ENCODE assay signal across 23 mouse cellular contexts in the genomic region with DNA sequence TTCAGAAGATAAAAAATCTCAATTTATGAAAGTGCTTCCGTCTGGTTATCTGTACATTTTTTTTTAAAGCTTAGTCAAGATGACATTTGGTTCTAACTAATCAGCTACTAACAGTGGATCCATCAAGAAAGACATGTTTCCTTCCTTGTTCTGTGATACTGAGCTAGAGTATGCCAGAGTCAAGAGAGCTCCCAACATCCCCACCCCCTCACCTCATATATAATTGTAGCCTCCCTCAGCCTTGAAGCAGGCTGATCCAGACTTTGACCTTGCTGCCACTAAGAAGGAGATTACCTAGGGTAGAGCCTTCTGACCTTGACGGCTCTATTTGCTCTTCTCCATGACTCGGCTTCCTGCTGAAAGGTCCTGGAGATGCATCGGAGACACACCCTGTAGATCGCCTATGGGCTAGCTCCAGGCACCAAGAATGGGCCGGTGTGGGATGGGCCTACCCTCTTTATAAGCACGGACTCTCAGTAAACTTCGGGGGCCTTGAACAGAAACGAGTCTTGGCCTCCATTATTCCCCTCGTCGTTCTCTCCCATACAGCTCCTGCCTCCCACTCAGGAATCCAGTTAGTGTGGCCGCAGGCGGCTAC.
"Had no signal": no experiment of that assay in that cellular context is flagged by ENCODE, and none has a peak within 500 bp of the region (broad histone marks: within the 10 kb centered on the region; RNA-seq: fewer than 3 reads in every experiment).

No protein-coding gene starts in this region.

- H3K9me3 ChIP-seq: kidney, embryonic 15.5 days; limb, embryonic 10.5 days; liver, embryonic 12.5 days; liver, embryonic 15.5 days; lung, embryonic 15.5 days; stomach, embryonic 15.5 days had no signal

- H3K27ac ChIP-seq: kidney, embryonic 15.5 days; limb, embryonic 10.5 days; limb, embryonic 13.5 days; liver, embryonic 12.5 days; liver, embryonic 15.5 days; lung, embryonic 15.5 days; stomach, embryonic 15.5 days had no signal

- DNase-seq: kidney, adult 2 months; kidney, postnatal 14 days; kidney, postnatal 4 days; liver; lung, adult 18-20 months; lung, postnatal 10 days; lung, postnatal 36 days; midbrain, embryonic 14.5 days; right cerebral cortex, adult 18-20 months; right cerebral cortex, postnatal 14 days; spleen, adult 18-20 months; thymus, adult 2 months; thymus, postnatal 14 days; thymus, postnatal 4 days had no signal

- H3K4me3 ChIP-seq: kidney, embryonic 15.5 days; limb, embryonic 10.5 days; limb, embryonic 13.5 days; liver, embryonic 12.5 days; liver, embryonic 15.5 days; lung, embryonic 15.5 days; megakaryocyte, embryonic 14.5 days; stomach, embryonic 15.5 days had no signal

- H3K9ac ChIP-seq: kidney, embryonic 15.5 days; limb, embryonic 13.5 days; liver, embryonic 12.5 days; liver, embryonic 15.5 days; lung, embryonic 15.5 days; stomach, embryonic 15.5 days had no signal

- H3K27me3 ChIP-seq: kidney, embryonic 15.5 days; limb, embryonic 13.5 days; liver, embryonic 12.5 days; liver, embryonic 15.5 days; lung, embryonic 15.5 days; megakaryocyte, embryonic 14.5 days; stomach, embryonic 15.5 days had no signal

- H3K4me2 ChIP-seq: kidney, embryonic 15.5 days; limb, embryonic 13.5 days; liver, embryonic 12.5 days; liver, embryonic 15.5 days; lung, embryonic 15.5 days; midbrain, embryonic 11.5 days; stomach, embryonic 15.5 days had no signal

- ATAC-seq: liver, embryonic 12.5 days had no signal

- H3K36me3 ChIP-seq: kidney, embryonic 15.5 days; limb, embryonic 10.5 days; limb, embryonic 13.5 days; liver, embryonic 12.5 days; liver, embryonic 15.5 days; lung, embryonic 15.5 days; stomach, embryonic 15.5 days had no signal

- H3K4me1 ChIP-seq: liver, embryonic 12.5 days; liver, embryonic 15.5 days; lung, embryonic 15.5 days; megakaryocyte, embryonic 14.5 days; stomach, embryonic 15.5 days had no signal
